Mouse (Mus musculus) E14TG2a.4 (cell line): ENCODE data around the gene Gm3573.
"Not testable (repeated sequence)": the region's sequence is repeated elsewhere in the genome, so short reads cannot be mapped to it uniquely, and the experiment has no call there.

Source experiments
- H3K27me3 ChIP-seq: 2 replicates; pipeline ENCODE4 v1.6.1; 2014; ENCODE audit warnings: low read length, control low read depth; ENCODE audit not compliant: insufficient read depth
- H3K36me3 ChIP-seq: 2 replicates; pipeline ENCODE4 v1.6.1; 2014; ENCODE audit warnings: low read length, control low read depth; ENCODE audit not compliant: insufficient read depth
- H3K4me1 ChIP-seq: replicated peaks from 2 replicates; pipeline ENCODE4 v1.6.1; 2014; ENCODE audit warnings: low read depth, low read length, control low read depth
- H3K4me3 ChIP-seq: replicated peaks from 2 replicates; pipeline ENCODE4 v1.5.1; 2014; ENCODE audit warnings: mild to moderate bottlenecking, low read length
- H3K9me3 ChIP-seq: 2 replicates; pipeline ENCODE4 v1.6.1; 2014; ENCODE audit warnings: low read length, control low read depth

The Gm3573 gene

DNA sequence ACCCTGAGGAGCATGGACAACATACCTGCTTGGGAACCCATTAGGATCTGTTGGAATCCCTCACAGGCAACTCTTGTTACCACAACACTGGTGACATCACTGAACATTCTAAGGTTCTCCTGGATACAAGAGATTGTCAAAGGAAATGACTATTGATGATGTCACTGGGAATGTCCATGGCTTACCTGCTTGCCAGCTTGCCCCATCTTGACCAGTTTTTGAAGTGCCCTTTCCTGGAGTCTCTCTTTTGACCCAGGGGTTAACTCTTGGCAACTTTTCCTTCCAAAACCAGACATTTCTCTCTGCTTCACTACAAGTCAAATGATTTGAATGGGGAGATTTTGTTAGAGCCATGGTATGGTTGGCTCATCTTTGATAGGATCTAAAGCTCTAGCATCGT is at the start of gene Gm3573:
Gene Gm3573, minus strand, starts transcription at position 101 of the 400 bp plus-strand sequence.
- not testable (repeated sequence) for H3K36me3 ChIP-seq, H3K4me3 ChIP-seq, H3K4me1 ChIP-seq, H3K27me3 ChIP-seq, H3K9me3 ChIP-seq

DNA sequence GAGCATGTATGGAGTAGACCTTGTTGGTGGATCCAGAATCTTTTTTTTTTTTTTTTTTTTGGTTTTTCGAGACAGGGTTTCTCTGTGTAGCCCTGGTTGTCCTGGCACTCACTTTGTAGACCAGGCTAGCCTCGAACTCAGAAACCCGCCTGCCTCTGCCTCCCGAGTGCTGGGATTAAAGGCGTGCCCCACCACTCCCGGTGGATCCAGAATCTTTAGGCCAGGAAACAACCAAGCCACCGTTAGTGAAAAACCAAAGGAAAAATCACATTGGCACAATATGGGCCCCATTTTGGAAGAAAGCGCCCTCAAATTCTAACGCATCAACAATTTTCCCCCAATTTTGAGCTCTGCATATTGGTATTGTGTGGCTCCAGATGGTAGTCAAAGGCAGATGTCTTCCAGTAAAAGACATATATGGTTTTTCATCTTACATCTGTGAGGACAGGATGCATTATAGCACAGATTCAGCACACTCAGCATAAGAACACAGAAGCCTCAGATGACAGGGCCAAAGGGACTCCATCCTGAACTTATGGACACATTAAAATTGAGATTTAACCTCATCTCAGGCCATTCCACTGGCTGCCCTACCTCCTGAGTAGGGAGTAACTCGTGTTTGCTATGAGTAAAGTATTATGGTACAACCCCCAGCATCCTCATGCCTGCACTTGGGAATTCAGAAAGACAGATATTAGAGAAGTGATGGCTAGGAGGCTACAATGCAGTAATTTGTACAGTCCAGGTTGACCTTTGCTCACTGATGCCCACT is 26.4 kb upstream of the Gm3573 start:
- H3K27me3 ChIP-seq, H3K4me3 ChIP-seq, H3K4me1 ChIP-seq, H3K9me3 ChIP-seq, H3K36me3 ChIP-seq: not testable (repeated sequence)

DNA sequence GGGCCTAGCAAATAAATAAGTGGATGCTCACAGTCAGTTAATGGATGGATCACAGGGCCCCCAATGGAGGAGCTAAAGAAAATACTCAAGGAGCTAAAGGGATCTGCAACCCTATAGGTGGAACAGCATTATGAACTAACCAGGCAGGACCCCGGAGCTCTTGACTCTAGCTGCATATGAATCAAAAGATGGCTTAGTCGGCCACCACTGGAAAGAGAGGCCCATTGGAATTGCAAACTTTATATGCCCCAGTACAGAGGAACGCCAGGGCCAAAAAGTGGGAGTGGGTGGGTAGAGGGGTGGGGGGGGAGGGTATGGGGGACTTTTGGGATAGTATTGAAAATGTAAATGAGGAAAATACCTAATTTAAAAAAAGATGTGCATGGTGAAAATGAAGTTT is 6.7 kb downstream of the Gm3573 start:
- H3K9me3 ChIP-seq, H3K27me3 ChIP-seq, H3K4me1 ChIP-seq: not testable (repeated sequence)

DNA sequence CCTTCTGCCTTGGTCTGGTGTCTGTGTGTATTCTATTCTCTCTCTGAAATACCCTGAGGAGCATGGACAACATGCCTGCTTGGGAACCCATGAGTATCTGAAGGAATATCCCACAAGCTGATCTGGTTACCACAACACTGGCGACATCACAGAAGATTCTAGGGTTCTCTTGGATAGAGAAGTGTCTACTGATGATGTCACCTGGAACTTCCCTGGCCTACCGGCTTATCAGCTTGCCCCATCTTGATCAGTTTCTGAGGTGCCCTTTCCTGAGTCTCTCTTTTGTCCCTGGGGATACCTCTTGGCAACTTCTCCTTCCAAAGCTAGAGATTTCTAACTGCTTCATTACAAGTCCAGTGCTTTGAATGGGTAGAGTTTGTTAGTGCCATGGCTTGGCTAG is 28.1 kb downstream of the Gm3573 start, which contains the start of gene Gm17027:
Gene Gm17027, minus strand, starts transcription at position 101 of the 400 bp plus-strand sequence.
- H3K27me3 ChIP-seq, H3K9me3 ChIP-seq, H3K4me1 ChIP-seq, H3K36me3 ChIP-seq, H3K4me3 ChIP-seq: not testable (repeated sequence)

More for the DNA sequence above, 6.7 kb downstream of the Gm3573 start:
- H3K36me3 ChIP-seq, H3K4me3 ChIP-seq: not testable (repeated sequence)
